Mouse (Mus musculus): ENCODE results near the gene ccdc198. TPM values are rescaled to one million over a fixed set of nuclear protein-coding genes. Genes with fewer than 3 reads are reported as not detected.

Gene ccdc198
- polyA plus RNA-seq, 1 experiment from 2014 or later: 0.10 TPM

DNA sequence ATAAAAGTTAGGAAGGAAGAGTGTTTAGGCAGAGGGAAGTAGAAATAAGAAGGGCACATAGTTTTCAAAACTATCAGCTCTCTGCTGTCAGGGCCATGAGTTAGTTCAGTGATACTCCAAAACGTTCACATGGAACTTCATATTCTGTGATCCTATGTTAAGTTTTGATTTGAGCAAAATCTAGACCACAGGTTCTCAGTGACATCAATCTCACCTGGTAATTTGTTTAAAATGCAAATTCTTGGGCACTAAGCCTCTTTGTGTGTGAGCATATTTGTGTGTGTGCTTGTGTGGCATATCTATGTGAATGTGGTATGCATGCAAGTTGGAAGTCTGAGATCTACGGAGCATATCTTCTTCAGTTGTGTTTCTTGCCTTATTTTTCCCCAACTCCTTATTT is 59.0 kb downstream of the ccdc198 start:
- Histone ChIP-seq H3K4me1 (replicated peaks) (no peaks in the 10 kb centered on the region), H3K9ac (no peak overlapping the region), H3K36me3 (peaks cover 40% of the 10 kb centered on the region), H3K27me3 (replicated peaks) (no peaks in the 10 kb centered on the region), H3K27ac (ENCODE audit: poor library complexity, severe bottlenecking) (no peak overlapping the region), H3K4me3 (no peak overlapping the region), H3K4me2 (no peak overlapping the region), H3K9me3 (replicated peaks) (no peaks in the 10 kb centered on the region)
- no peak for ATAC-seq (ENCODE audit: insufficient number of reproducible peaks, low FRiP score)
- WGBS: 89% methylated on average over 2 of the region's 2 CpGs

DNA sequence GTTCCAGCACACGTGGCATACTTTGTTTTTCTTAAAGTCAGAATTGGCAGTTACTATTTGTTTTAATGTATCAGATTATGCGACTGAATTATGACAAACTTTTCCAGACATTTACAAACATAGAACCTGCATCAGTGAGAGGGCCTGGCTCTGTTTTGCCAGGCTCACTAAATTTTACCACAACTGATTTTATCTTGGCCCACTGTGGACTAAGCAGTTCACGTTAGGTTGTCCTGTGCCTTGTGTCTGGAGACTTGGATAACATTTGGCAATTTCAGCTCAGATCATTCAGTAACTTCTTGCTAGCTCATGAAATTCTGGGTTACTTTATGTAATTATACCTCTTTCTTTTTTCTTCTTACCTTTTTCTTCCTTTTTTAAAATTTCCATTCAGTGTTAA is 65.5 kb downstream of the ccdc198 start:
- Histone ChIP-seq H3K27ac (ENCODE audit: poor library complexity, severe bottlenecking) (no peak overlapping the region), H3K9me3 (replicated peaks) (no peaks in the 10 kb centered on the region), H3K4me1 (replicated peaks) (peaks cover 3% of the 10 kb centered on the region), H3K4me3 (no peak overlapping the region), H3K27me3 (replicated peaks) (no peaks in the 10 kb centered on the region), H3K4me2 (no peak overlapping the region), H3K36me3 (peaks cover 36% of the 10 kb centered on the region), H3K9ac (no peak overlapping the region)
- ATAC-seq (ENCODE audit: insufficient number of reproducible peaks, low FRiP score): no peak
- 81% methylated on average over 3 of the region's 3 CpGs for WGBS

DNA sequence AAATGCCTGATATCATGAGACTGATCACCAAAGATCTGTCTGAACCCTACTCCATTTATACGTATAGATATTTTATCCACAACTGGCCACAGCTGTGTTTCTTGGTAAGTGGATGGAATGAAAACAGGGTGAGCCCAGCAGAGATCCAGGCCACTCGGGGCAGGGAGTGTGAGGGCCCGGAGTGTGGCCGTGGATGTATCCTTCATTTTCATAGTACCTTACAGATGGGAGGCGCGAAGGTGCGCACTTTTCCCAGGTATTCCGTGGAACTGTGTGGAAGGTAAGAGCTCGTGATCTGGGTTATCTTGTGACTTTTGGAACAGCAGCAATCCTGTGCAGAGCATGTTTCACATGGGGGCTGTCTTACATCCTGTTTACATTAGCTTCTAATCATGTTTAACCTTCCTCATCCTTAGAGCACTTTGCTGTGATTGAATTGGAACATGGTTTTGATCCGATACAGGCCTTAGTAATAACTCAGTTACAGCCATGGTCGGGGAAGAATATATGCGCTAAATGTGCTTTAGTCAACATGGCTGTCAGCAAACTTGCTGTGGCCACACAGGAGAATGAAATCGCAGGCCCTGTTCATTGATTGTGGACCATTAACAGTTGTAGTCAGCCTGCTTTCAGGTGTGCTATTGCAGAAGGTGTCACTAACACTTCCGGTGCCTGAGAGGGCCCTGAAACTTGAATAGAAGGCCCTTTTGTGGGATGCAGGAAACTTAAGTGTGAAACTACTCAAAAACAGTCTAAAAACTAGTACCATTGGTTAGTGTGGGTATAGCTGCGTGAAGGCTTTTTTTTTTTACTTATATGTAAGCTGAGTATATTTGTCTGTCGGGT is 71.8 kb downstream of the ccdc198 start:
- H3K4me1 ChIP-seq (replicated peaks): peaks cover 19% of the 10 kb centered on the region
- H3K9ac ChIP-seq: peak overlapping the region; percentile 93
- WGBS: 50% methylated on average over 16 of the region's 16 CpGs
- peak overlapping the region; percentile 92 for H3K4me3 ChIP-seq
- H3K27me3 ChIP-seq (replicated peaks): no peaks in the 10 kb centered on the region
- no peaks in the 10 kb centered on the region for H3K9me3 ChIP-seq (replicated peaks)
- peak overlapping the region; percentile 94 for H3K4me2 ChIP-seq
- peaks cover 3% of the 10 kb centered on the region for H3K36me3 ChIP-seq
- no peak for ATAC-seq (ENCODE audit: insufficient number of reproducible peaks, low FRiP score)
- H3K27ac ChIP-seq (ENCODE audit: poor library complexity, severe bottlenecking): peak overlapping the region; percentile 84; the same call in 1 of the 2 replicates

DNA sequence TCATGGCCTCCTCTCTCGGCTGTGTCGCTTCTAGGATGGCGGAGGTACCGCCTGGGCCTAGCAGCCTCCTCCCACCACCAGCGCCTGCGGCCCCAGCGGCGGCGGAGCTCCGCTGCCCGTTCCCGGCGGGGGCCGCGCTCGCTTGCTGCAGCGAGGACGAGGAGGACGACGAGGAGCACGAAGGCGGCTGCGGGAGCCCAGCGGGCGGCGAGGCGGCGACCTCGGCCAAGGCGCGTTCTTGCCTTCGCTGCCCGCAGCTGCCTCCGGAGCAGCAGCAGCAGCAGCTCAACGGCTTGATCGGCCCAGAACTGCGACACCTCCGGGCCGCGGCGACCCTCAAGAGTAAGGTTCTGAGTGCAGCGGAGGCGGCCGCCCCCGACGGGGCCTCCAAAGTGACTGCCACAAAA is 72.7 kb downstream of the ccdc198 start:
- Histone ChIP-seq H3K9ac (peak overlapping the region; percentile 93), H3K27ac (ENCODE audit: poor library complexity, severe bottlenecking) (peak overlapping the region; percentile 84), H3K27me3 (replicated peaks) (no peaks in the 10 kb centered on the region), H3K9me3 (replicated peaks) (no peaks in the 10 kb centered on the region), H3K4me3 (peak overlapping the region; percentile 92), H3K4me1 (replicated peaks) (peaks cover 19% of the 10 kb centered on the region), H3K4me2 (peak overlapping the region; percentile 94), H3K36me3 (no peaks in the 10 kb centered on the region)
- under 1% methylated on average over 44 of the region's 46 CpGs for WGBS
- peak; percentile 75 for ATAC-seq (ENCODE audit: insufficient number of reproducible peaks, low FRiP score)

DNA sequence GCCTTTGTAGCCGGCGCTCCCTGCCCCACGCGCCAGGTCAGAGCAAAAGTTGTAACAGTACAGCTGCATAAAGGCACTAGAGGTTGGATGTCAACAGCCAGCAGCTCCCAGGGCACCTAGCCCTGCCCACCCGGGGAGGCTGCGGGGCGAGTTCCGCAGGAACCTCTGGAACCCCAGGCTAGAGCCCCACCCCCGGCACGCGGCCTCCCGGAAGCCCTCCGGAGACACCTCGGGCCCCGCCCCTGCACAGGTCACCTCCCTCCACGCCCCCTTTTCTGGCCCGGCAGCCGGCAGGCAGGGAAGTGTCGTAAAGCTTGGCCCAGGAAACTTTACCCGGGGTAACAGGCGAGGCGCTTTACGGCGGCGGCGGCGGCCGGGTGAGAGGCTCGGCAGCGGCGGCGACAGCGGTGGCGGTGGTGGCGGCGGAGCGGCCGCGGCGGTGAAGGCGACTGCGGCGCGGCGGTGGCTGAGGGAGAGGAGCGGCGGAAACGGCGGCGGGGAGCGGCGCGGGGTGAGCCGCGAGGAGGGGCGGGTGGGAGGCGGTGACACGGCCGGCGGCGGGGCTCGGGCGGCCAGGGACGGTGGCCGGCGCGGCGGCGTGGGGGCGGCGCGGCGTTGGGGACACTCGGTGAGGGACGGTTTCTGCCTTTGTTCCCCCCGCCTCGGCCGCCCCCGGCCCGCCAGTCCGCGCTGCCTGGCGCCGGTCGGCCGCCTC is 73.2 kb downstream of the ccdc198 start, which contains the start of gene Naa30:
TSS of gene Naa30 (plus strand) at position 360 of the 715 bp plus-strand sequence.
- 4% methylated on average over 79 of the region's 86 CpGs for WGBS
- H3K9me3 ChIP-seq (replicated peaks): no peaks in the 10 kb centered on the region
- peak within 1 kb of the TSS; percentile 94 for H3K4me2 ChIP-seq
- ATAC-seq (ENCODE audit: insufficient number of reproducible peaks, low FRiP score): peak; percentile 97
- H3K9ac ChIP-seq: peak within 1 kb of the TSS; percentile 93
- no peaks in the 10 kb centered on the region for H3K27me3 ChIP-seq (replicated peaks)
- H3K27ac ChIP-seq (ENCODE audit: poor library complexity, severe bottlenecking): peak within 1 kb of the TSS; percentile 84
- H3K36me3 ChIP-seq: no peaks in the 10 kb centered on the region
- peak within 1 kb of the TSS; percentile 92 for H3K4me3 ChIP-seq
- peaks cover 19% of the 10 kb centered on the region for H3K4me1 ChIP-seq (replicated peaks)

DNA sequence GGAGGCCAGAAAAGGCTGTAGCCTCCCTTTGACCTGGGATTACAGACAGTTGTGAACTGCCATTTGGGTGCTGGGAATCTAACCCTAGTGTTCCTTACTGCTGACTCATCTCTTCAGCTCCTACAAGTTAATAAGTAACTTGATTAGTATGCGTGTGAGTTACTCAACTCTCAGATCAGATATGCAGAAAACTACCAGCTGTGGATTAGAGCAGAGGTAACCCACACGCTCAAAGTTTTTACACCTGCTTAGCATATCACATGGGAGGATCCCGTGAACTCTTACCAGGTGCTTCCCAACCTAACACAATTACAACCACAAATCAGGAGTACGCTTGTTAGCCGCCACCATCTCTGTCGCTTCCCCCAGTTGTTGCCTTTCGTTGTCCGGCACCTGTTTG is 74.0 kb downstream of the ccdc198 start:
- H3K4me1 ChIP-seq (replicated peaks): peaks cover 19% of the 10 kb centered on the region
- peak overlapping the region; percentile 84 for H3K27ac ChIP-seq (ENCODE audit: poor library complexity, severe bottlenecking)
- 26% methylated on average over 8 of the region's 8 CpGs for WGBS
- H3K9ac ChIP-seq: peak overlapping the region; percentile 93
- H3K4me2 ChIP-seq: peak overlapping the region; percentile 66
- no peak for ATAC-seq (ENCODE audit: insufficient number of reproducible peaks, low FRiP score)
- H3K9me3 ChIP-seq (replicated peaks): no peaks in the 10 kb centered on the region
- H3K27me3 ChIP-seq (replicated peaks): no peaks in the 10 kb centered on the region
- H3K4me3 ChIP-seq: peak overlapping the region; percentile 92
- no peaks in the 10 kb centered on the region for H3K36me3 ChIP-seq

Other genes with a start within 250 kb of the ccdc198 start
- gene Ap5m1, start 179.4 kb downstream of the ccdc198 start, polyA plus RNA-seq (2016; fragmentation: Nextera tagmentation; extraction: Ambion mirVana): 23.1 and 25.1 TPM in 2 replicates
- 45.5 and 47.1 TPM in 2 replicates for gene Exoc5, start 178.8 kb downstream of the ccdc198 start, polyA plus RNA-seq (2016; fragmentation: Nextera tagmentation; extraction: Ambion mirVana)
- gene Naa30, start 73.2 kb downstream of the ccdc198 start, polyA plus RNA-seq (2016; fragmentation: Nextera tagmentation; extraction: Ambion mirVana): 16.3 and 17.5 TPM in 2 replicates